Mouse (Mus musculus): ENCODE results near the gene Pou1f1. TPM values are rescaled to one million over a fixed set of nuclear protein-coding genes. Genes with fewer than 3 reads are reported as not detected.

The Pou1f1 gene
- polyA plus RNA-seq, 1 experiment from 2014 or later = not detected

GRCm38 (mm10) chr16:65543676-65544293 lies 23.5 kb downstream of the Pou1f1 start:
- H3K9me3 ChIP-seq = no peaks in the 10 kb centered on the region
- H3K4me2 ChIP-seq (replicated peaks) = no peak overlapping the region
- WGBS = 83% methylated on average over 11 of the region's 11 CpGs
- H3K27me3 ChIP-seq = no peaks in the 10 kb centered on the region
- ATAC-seq = no peak
- no peak overlapping the region for H3K27ac ChIP-seq
- peaks cover 11% of the 10 kb centered on the region for H3K36me3 ChIP-seq
- no peak overlapping the region for H3K4me3 ChIP-seq (replicated peaks)
- no peaks in the 10 kb centered on the region for H3K4me1 ChIP-seq (replicated peaks)
- no peak overlapping the region for H3K9ac ChIP-seq (replicated peaks)

DNA sequence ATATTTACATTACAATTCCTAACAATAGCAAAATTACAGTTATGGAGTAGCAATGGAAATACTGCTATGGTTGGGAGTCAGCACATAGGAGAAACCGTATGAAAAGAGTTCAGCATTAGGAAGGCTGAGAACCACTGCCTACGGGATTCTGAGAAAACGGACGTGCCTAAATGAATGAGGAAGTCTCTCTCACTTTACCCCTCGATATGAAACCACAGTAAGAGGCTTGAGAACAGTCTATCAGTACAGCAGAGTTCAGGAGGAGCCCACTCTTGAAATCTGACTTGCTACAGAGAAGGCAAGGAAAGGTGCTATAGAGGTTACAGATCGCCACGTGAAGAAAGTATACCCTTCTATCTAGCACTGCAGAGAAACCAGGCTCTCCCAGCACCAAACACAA lies 28.6 kb downstream of the Pou1f1 start:
- ATAC-seq = no peak
- Histone ChIP-seq H3K9me3 (no peaks in the 10 kb centered on the region), H3K36me3 (peaks cover 4% of the 10 kb centered on the region; the same call in 1 of the 2 replicates), H3K4me1 (replicated peaks) (no peaks in the 10 kb centered on the region), H3K27ac (no peak overlapping the region), H3K4me2 (replicated peaks) (no peak overlapping the region), H3K4me3 (replicated peaks) (no peak overlapping the region), H3K9ac (replicated peaks) (no peak overlapping the region), H3K27me3 (no peaks in the 10 kb centered on the region)
- WGBS = 90% methylated on average over 7 of the region's 7 CpGs

DNA sequence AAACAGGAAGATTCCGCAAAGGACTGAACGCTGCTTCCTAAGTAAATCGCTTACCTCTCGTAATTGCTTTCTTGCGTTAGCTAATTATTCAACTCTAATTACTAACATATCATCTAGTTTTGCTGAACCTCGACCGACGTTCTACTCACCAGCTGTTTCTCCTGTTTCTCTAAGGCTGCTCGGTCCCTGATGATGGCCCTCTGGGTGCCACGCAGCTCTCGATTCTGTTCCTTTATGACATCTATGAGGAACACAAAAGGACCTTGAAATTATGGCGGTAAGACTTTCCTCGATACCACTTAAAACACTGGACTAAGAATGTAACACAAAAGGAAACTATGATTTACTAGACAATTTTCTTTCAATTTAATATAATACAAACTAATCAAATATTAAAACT lies 30.5 kb downstream of the Pou1f1 start:
- WGBS = 90% methylated on average over 13 of the region's 13 CpGs
- H3K27me3 ChIP-seq = no peaks in the 10 kb centered on the region

DNA sequence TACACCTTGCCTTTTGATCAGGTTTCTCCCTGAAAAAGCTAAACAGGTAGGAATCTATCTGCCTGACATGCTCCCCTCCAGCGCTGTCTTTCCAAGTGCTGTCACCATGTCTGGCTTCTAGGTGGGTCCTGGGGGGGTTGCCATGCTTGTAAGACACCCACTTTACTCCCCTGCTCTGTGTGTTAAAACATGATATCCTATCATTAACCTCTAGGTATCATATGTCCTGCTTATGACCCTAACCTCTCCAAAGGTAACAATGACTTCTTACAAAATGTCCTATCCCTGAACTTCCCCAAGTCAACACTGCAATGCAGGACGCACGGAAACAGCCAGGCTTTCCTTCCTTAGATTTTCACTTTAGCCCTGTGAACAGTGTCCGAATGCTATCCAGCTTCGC lies 34.0 kb downstream of the Pou1f1 start:
- no peak overlapping the region for H3K4me3 ChIP-seq (replicated peaks)
- H3K4me1 ChIP-seq (replicated peaks) = no peaks in the 10 kb centered on the region
- no peak overlapping the region for H3K27ac ChIP-seq
- no peak for ATAC-seq
- no peaks in the 10 kb centered on the region for H3K27me3 ChIP-seq
- no peak overlapping the region for H3K9ac ChIP-seq (replicated peaks)
- no peak overlapping the region for H3K4me2 ChIP-seq (replicated peaks)
- no peaks in the 10 kb centered on the region for H3K36me3 ChIP-seq
- 91% methylated on average over 5 of the region's 5 CpGs for WGBS
- H3K9me3 ChIP-seq = no peaks in the 10 kb centered on the region

More for the DNA sequence above, 30.5 kb downstream of the Pou1f1 start:
- no peaks in the 10 kb centered on the region for H3K9me3 ChIP-seq
- H3K27ac ChIP-seq = no peak overlapping the region
- H3K36me3 ChIP-seq = no peaks in the 10 kb centered on the region
- ATAC-seq = no peak
- no peaks in the 10 kb centered on the region for H3K4me1 ChIP-seq (replicated peaks)
- no peak overlapping the region for H3K4me2 ChIP-seq (replicated peaks)
- H3K4me3 ChIP-seq (replicated peaks) = no peak overlapping the region
- no peak overlapping the region for H3K9ac ChIP-seq (replicated peaks)

GRCm38 (mm10) chr16:65557369-65557768 lies 37.1 kb downstream of the Pou1f1 start:
- Histone ChIP-seq H3K9me3 (no peaks in the 10 kb centered on the region), H3K4me1 (replicated peaks) (peaks cover 7% of the 10 kb centered on the region; the same call in 1 of the 2 replicates), H3K4me3 (replicated peaks) (no peak overlapping the region), H3K36me3 (no peaks in the 10 kb centered on the region), H3K9ac (replicated peaks) (no peak overlapping the region), H3K4me2 (replicated peaks) (no peak overlapping the region), H3K27me3 (no peaks in the 10 kb centered on the region), H3K27ac (no peak overlapping the region)
- WGBS = 71% methylated on average over 5 of the region's 5 CpGs
- ATAC-seq = no peak

- Histone ChIP-seq H3K36me3 (no peaks in the 10 kb centered on the region), H3K9me3 (no peaks in the 10 kb centered on the region), H3K27me3 (no peaks in the 10 kb centered on the region), H3K4me3 (replicated peaks) (no peak overlapping the region), H3K4me2 (replicated peaks) (no peak overlapping the region), H3K27ac (no peak overlapping the region), H3K4me1 (replicated peaks) (peaks cover 11% of the 10 kb centered on the region; the same call in 1 of the 2 replicates), H3K9ac (replicated peaks) (no peak overlapping the region)
- no peak for ATAC-seq
- WGBS = 92% methylated on average over 2 of the region's 2 CpGs
Observed at GRCm38 (mm10) chr16:65559591-65559990, 39.3 kb downstream of the Pou1f1 start.

- no peaks in the 10 kb centered on the region for H3K36me3 ChIP-seq
- H3K9ac ChIP-seq (replicated peaks) = peak overlapping the region; percentile 76
- ATAC-seq = no peak
- H3K4me1 ChIP-seq (replicated peaks) = peaks cover 11% of the 10 kb centered on the region; the same call in 1 of the 2 replicates
- no peak overlapping the region for H3K27ac ChIP-seq
- no peaks in the 10 kb centered on the region for H3K27me3 ChIP-seq
- WGBS = 16% methylated on average over 8 of the region's 8 CpGs
- peak overlapping the region; percentile 87 for H3K4me3 ChIP-seq (replicated peaks)
- H3K9me3 ChIP-seq = no peaks in the 10 kb centered on the region
- peak overlapping the region; percentile 86 for H3K4me2 ChIP-seq (replicated peaks)
Observed at GRCm38 (mm10) chr16:65560996-65561962, 41.0 kb downstream of the Pou1f1 start.

GRCm38 (mm10) chr16:65561963-65562863 lies 41.9 kb downstream of the Pou1f1 start, which contains the start of gene Chmp2b:
TSS of gene Chmp2b (minus strand) at chr16:65562726.
- ATAC-seq = peak; percentile 97
- peak within 1 kb of the TSS; percentile 86 for H3K4me2 ChIP-seq (replicated peaks)
- peaks cover 11% of the 10 kb centered on the region; the same call in 1 of the 2 replicates for H3K4me1 ChIP-seq (replicated peaks)
- H3K36me3 ChIP-seq = no peaks in the 10 kb centered on the region
- H3K27me3 ChIP-seq = no peaks in the 10 kb centered on the region
- H3K27ac ChIP-seq = peak within 1 kb of the TSS; percentile 49
- no peaks in the 10 kb centered on the region for H3K9me3 ChIP-seq
- under 1% methylated on average over 69 of the region's 69 CpGs for WGBS
- peak within 1 kb of the TSS; percentile 87 for H3K4me3 ChIP-seq (replicated peaks)
- H3K9ac ChIP-seq (replicated peaks) = peak within 1 kb of the TSS; percentile 76

DNA sequence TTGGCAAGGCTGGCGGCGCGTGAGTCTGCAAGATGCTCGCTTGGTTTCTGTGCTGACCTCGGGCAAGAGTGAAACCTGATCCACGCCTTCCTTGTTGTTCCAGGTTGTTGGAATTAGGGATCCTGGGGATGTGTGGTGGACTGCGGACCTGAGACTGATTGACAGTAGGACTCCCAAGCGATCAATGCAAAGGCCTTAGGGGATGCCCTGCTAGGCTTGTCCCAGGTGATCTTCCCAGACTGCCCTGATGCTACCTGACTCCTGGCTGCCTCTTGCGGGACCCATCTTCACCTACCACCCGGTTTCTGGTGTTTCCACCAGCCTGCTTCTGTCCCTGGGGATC lies 42.5 kb downstream of the Pou1f1 start:
- ATAC-seq = peak; percentile 88
- H3K9ac ChIP-seq (replicated peaks) = peak overlapping the region; percentile 76
- under 1% methylated on average over 10 of the region's 10 CpGs for WGBS
- peaks cover 11% of the 10 kb centered on the region; the same call in 1 of the 2 replicates for H3K4me1 ChIP-seq (replicated peaks)
- H3K4me2 ChIP-seq (replicated peaks) = peak overlapping the region; percentile 86
- H3K27ac ChIP-seq = peak overlapping the region; percentile 49
- H3K27me3 ChIP-seq = no peaks in the 10 kb centered on the region
- no peaks in the 10 kb centered on the region for H3K36me3 ChIP-seq
- peak overlapping the region; percentile 87 for H3K4me3 ChIP-seq (replicated peaks)
- H3K9me3 ChIP-seq = no peaks in the 10 kb centered on the region

GRCm38 (mm10) chr16:65564306-65564705 lies 44.0 kb downstream of the Pou1f1 start:
- Histone ChIP-seq H3K27ac (no peak overlapping the region), H3K9ac (replicated peaks) (no peak overlapping the region), H3K4me1 (replicated peaks) (peaks cover 11% of the 10 kb centered on the region; the same call in 1 of the 2 replicates), H3K27me3 (no peaks in the 10 kb centered on the region), H3K9me3 (no peaks in the 10 kb centered on the region), H3K36me3 (no peaks in the 10 kb centered on the region), H3K4me3 (replicated peaks) (no peak overlapping the region), H3K4me2 (replicated peaks) (no peak overlapping the region)
- WGBS = 80% methylated on average over 8 of the region's 8 CpGs
- no peak for ATAC-seq

GRCm38 (mm10) chr16:65564951-65565350 lies 44.6 kb downstream of the Pou1f1 start:
- peaks cover 11% of the 10 kb centered on the region; the same call in 1 of the 2 replicates for H3K4me1 ChIP-seq (replicated peaks)
- H3K4me2 ChIP-seq (replicated peaks) = no peak overlapping the region
- no peak overlapping the region for H3K9ac ChIP-seq (replicated peaks)
- H3K27ac ChIP-seq = no peak overlapping the region
- no peaks in the 10 kb centered on the region for H3K36me3 ChIP-seq
- no peaks in the 10 kb centered on the region for H3K27me3 ChIP-seq
- 93% methylated on average over 1 of the region's 1 CpGs for WGBS
- no peak overlapping the region for H3K4me3 ChIP-seq (replicated peaks)
- no peaks in the 10 kb centered on the region for H3K9me3 ChIP-seq
- no peak for ATAC-seq

All from midbrain, embryonic 13.5 days (tissue).